Mouse (Mus musculus) C2C12 (cell line): ENCODE measurements around the gene Nr4a3. TPM values are rescaled to one million over a fixed set of nuclear protein-coding genes. Genes with fewer than 3 reads are reported as not detected.

ENCODE experiments used
- H3K27me3 ChIP-seq: one replicate; pipeline ENCODE4 v1.6.1; 2011; ENCODE audit not compliant: control insufficient read depth, insufficient read depth, insufficient read length
- H3K36me3 ChIP-seq: one replicate; pipeline ENCODE4 v1.6.1; 2011; ENCODE audit not compliant: control insufficient read depth, insufficient read depth
- H3K4me3 ChIP-seq: one replicate; pipeline ENCODE4 v1.5.1; 2011; ENCODE audit warnings: mild to moderate bottlenecking, control low read depth; ENCODE audit not compliant: poor library complexity, insufficient read depth, severe bottlenecking
- H3K79me2 ChIP-seq: one replicate; pipeline ENCODE4 v1.6.1; 2011; ENCODE audit not compliant: control insufficient read depth, insufficient read depth
- H3K79me3 ChIP-seq: one replicate; pipeline ENCODE4 v1.6.1; 2011; ENCODE audit warnings: low read depth, control low read depth
- H3ac ChIP-seq: one replicate; pipeline ENCODE3; 2011; ENCODE audit warnings: low read depth; ENCODE audit not compliant: control insufficient read depth, insufficient read length
- CEBPB ChIP-seq: IDR thresholded peaks from one replicate; pipeline ENCODE4 v1.6.1; 2011; ENCODE audit warnings: low read depth, mild to moderate bottlenecking, control low read depth, moderate library complexity
- CTCF ChIP-seq: IDR thresholded peaks from one replicate; pipeline ENCODE4 v1.5.1; 2011; ENCODE audit not compliant: control insufficient read depth, insufficient read depth, insufficient read length
- FOSL1 ChIP-seq: IDR thresholded peaks from one replicate; pipeline ENCODE4 v1.8.0; 2011; ENCODE audit warnings: mild to moderate bottlenecking, low read length; ENCODE audit not compliant: poor library complexity, insufficient read depth, severe bottlenecking
- MAX ChIP-seq: IDR thresholded peaks from one replicate; pipeline ENCODE4 v1.6.1; 2011; ENCODE audit warnings: mild to moderate bottlenecking, control low read depth
- MYOD1 ChIP-seq: IDR thresholded peaks from one replicate; pipeline ENCODE4 v1.6.1; 2011; ENCODE audit warnings: low read depth; ENCODE audit not compliant: control insufficient read depth, insufficient read length
- MYOG ChIP-seq: IDR thresholded peaks from one replicate; pipeline ENCODE4 v1.6.1; 2011; ENCODE audit not compliant: control insufficient read depth, insufficient read length; ENCODE audit errors: extremely low read depth
- USF1 ChIP-seq: IDR thresholded peaks from one replicate; pipeline ENCODE4 v1.6.1; 2011; ENCODE audit warnings: low read depth, mild to moderate bottlenecking, control low read depth, moderate library complexity
- polyA plus RNA-seq: library from polyadenylated mRNA; unstranded; fragments of >200 nt; fragmentation: generic; extraction: Trizol; gene quantifications from one replicate; pipeline ENCODE4 v1.2.1, GENCODE M21; 2012; ENCODE audit warnings: missing spikeins

Nr4a3 gene
- polyA plus RNA-seq, 1 experiment, result 0.18 TPM

- H3ac ChIP-seq, result peak overlapping the region; percentile 44
- no peaks in the 10 kb centered on the region for H3K36me3 ChIP-seq
- H3K27me3 ChIP-seq, result no peaks in the 10 kb centered on the region
- H3K79me2 ChIP-seq, result no peaks in the 10 kb centered on the region
- no peak for TF ChIP-seq MAX
- TF ChIP-seq FOSL1, result no peak
- no peak for TF ChIP-seq USF1
- no peak for TF ChIP-seq CEBPB
- TF ChIP-seq MYOG, result no peak
- no peak for TF ChIP-seq CTCF
- H3K79me3 ChIP-seq, result peaks cover 2% of the 10 kb centered on the region
- peak overlapping the region; percentile 50 for H3K4me3 ChIP-seq
Observed at GRCm38 (mm10) chr4:48124416-48124772, 79.4 kb downstream of the Nr4a3 start.

DNA sequence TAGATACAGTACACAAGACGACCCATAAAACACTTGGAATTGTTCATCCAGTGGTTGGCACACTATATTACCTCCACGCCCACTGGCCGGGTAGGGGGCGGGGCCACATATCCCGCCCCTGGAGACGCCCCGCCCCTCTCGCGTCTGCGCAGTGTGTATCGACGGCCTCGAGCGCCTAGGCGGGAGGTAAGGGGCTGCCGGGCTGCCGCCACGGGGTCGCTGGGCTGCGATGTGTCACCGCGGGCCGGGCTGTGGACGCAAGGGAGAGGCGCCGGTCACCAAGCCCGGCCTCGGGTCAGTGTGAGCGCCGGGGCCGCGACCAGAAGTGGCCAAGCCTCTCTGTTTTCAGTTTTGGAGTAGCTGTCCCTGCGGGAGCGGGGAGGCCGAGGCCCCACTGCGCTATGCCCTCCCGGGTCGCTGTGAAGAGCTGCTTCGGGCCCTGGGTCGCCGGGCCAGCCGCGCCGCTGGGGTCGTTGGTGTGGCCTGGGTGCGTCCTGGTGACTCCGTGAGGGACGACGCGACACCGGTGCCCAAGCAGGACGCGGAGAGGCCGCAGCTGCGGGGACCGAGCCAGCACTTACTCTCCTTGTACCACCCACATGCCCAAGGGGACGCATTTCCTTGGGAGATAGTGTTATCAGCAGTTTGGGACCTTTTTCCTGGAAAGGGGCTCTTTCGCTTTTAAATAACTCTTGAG lies 80.0 kb downstream of the Nr4a3 start, which contains the start of gene Stx17:
Stx17 (plus strand) TSS at position 143 of the 697 bp plus-strand sequence.
- TF ChIP-seq MYOG (no peak), CEBPB (no peak), MYOD1 (no peak), USF1 (no peak), CTCF (no peak), FOSL1 (no peak), MAX (no peak)
- no peaks in the 10 kb centered on the region for H3K27me3 ChIP-seq
- peaks cover 2% of the 10 kb centered on the region for H3K79me3 ChIP-seq
- no peaks in the 10 kb centered on the region for H3K79me2 ChIP-seq
- H3ac ChIP-seq, result peak within 1 kb of the TSS; percentile 97
- H3K4me3 ChIP-seq, result peak within 1 kb of the TSS; percentile 50
- H3K36me3 ChIP-seq, result no peaks in the 10 kb centered on the region

GRCm38 (mm10) chr4:48130314-48130713 lies 85.4 kb downstream of the Nr4a3 start:
- Histone ChIP-seq H3K79me3 (no peaks in the 10 kb centered on the region), H3K4me3 (no peak overlapping the region), H3K27me3 (no peaks in the 10 kb centered on the region), H3K36me3 (no peaks in the 10 kb centered on the region), H3ac (no peak overlapping the region), H3K79me2 (no peaks in the 10 kb centered on the region)
- no peak for TF ChIP-seq USF1
- TF ChIP-seq CTCF, result no peak
- no peak for TF ChIP-seq MYOG
- TF ChIP-seq MYOD1, result no peak
- TF ChIP-seq CEBPB, result no peak
- TF ChIP-seq MAX, result no peak
- no peak for TF ChIP-seq FOSL1

GRCm38 (mm10) chr4:48131606-48132005 lies 86.7 kb downstream of the Nr4a3 start:
- no peaks in the 10 kb centered on the region for H3K36me3 ChIP-seq
- TF ChIP-seq CEBPB, result no peak
- TF ChIP-seq MYOD1, result no peak
- TF ChIP-seq USF1, result no peak
- TF ChIP-seq MAX, result no peak
- TF ChIP-seq FOSL1, result no peak
- no peak for TF ChIP-seq MYOG
- no peak for TF ChIP-seq CTCF

DNA sequence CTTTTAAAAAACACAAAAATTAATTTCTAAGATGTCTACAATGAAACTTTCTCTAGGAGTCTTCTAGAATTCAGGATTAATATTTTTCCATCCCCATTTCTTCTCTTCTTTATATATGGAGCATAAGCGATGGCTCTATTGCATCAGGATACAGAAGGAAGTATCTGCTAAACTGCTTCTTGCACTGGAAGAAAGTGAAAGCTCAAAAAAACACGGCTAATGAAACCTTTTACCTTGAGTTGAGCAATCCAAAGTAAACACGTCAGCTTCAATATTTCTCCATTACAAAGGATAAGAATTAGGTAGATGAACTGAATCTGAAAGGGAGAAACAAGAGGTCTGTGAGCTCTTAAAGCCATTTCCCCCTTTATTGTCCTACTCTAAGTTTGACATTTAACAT lies 87.8 kb downstream of the Nr4a3 start:
- no peaks in the 10 kb centered on the region for H3K79me3 ChIP-seq
- H3K4me3 ChIP-seq, result no peak overlapping the region
- H3K36me3 ChIP-seq, result no peaks in the 10 kb centered on the region
- H3K79me2 ChIP-seq, result no peaks in the 10 kb centered on the region
- no peaks in the 10 kb centered on the region for H3K27me3 ChIP-seq
- no peak overlapping the region for H3ac ChIP-seq
- no peak for TF ChIP-seq USF1
- TF ChIP-seq MYOG, result no peak
- no peak for TF ChIP-seq FOSL1
- no peak for TF ChIP-seq CTCF
- TF ChIP-seq MYOD1, result no peak
- no peak for TF ChIP-seq MAX
- no peak for TF ChIP-seq CEBPB

More at GRCm38 (mm10) chr4:48131606-48132005, 86.7 kb downstream of the Nr4a3 start:
- Histone ChIP-seq H3ac (no peak overlapping the region), H3K4me3 (no peak overlapping the region), H3K27me3 (no peaks in the 10 kb centered on the region), H3K79me3 (no peaks in the 10 kb centered on the region), H3K79me2 (no peaks in the 10 kb centered on the region)

Other genes starting within 250 kb of the Nr4a3 start
- gene Stx17, start 79.8 kb downstream of the Nr4a3 start, polyA plus RNA-seq, result 6.4 TPM
- gene Erp44, start 234.4 kb downstream of the Nr4a3 start, polyA plus RNA-seq, result 20.2 TPM
- 2.8 TPM for gene Invs, start 234.6 kb downstream of the Nr4a3 start, polyA plus RNA-seq